Mouse (Mus musculus): Measurements from ENCODE around the gene Rab37.

DNA sequence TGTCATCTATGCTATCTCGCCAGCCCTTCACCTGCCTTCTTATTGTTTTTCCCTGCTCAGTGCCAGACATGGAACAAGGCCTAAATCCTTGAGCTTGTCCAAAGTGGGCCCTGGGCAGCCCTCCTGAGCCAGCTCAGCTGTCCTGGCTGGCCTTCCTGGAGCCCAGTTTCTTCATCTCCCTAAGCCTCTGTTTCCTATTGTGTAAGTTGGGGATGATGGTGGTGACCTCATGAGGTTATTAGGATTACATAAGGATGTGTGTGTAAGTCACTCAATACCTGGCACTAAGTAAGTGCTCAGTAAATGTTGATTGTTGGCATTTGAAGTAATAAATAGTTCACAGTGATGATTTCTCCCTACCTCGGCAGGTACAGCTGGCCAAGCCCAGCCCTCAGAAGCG, 75.5 kb downstream of the Rab37 start:
- TF ChIP-seq CTCF (IDR thresholded peaks at IDR 0.05; ENCODE audit: borderline replicate concordance, insufficient read depth, low read depth, low read length) (no peak), POLR2A (IDR thresholded peaks at IDR 0.05; ENCODE audit: borderline replicate concordance, insufficient read depth, low read length) (no peak)
